Mouse (Mus musculus): ENCODE measurements around the gene Lrcol1.

Lrcol1 gene

GRCm38 (mm10) chr5:110344524-110344923, at the start of gene Lrcol1:
TSS of gene Lrcol1 (plus strand) at chr5:110344730.
- no peak for DNase-seq (ENCODE audit: low spot score in 2 of 2)

- no peak for DNase-seq (ENCODE audit: low spot score in 2 of 2)
Observed at GRCm38 (mm10) chr5:110296637-110297036, 47.9 kb upstream of the Lrcol1 start.

GRCm38 (mm10) chr5:110300591-110300990, 43.9 kb upstream of the Lrcol1 start:
- DNase-seq (ENCODE audit: low spot score in 2 of 2) = no peak

GRCm38 (mm10) chr5:110308861-110309260, 35.7 kb upstream of the Lrcol1 start:
- DNase-seq (ENCODE audit: low spot score in 2 of 2) = no peak

DNA sequence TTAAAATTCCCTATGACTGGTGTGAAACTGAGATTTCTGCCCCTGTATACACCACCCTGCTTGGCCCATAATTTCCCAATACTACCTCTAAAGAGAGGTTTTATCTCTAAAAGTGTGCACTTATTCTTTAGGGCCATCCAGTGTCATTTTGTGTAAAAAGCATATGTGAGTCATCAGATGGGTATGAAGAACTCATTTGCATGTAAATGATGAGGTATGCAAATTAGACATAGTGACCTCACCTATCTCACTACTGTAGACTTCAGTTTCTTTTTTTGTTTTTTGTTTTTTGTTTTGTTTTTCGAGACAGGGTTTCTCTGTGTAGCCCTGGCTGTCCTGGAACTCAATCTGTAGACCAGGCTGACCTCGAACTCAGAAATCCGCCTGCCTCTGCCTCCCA, 31.4 kb upstream of the Lrcol1 start:
- no peak for DNase-seq (ENCODE audit: low spot score in 2 of 2)

DNA sequence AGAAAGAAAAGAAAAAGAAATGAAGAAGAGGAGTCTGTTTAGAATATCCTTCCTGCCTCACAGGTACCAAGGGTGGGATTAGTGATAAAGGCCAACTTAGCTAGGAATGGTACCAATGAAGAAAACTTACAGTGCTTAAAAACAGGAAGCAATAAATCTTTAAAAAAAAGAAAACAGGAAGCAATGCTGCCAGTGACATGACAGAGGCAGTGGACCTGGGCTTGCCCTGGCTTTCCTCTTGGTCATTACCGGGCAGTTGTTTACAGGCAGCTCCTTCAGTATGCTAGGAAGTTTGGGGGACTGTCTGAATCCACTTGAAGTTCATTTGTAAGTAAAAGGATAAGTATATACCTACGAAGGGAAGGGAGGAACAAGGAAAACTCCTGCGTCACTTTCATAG, 14.0 kb upstream of the Lrcol1 start:
- DNase-seq (ENCODE audit: low spot score in 2 of 2) = no peak

- no peak for DNase-seq (ENCODE audit: low spot score in 2 of 2)
Observed at GRCm38 (mm10) chr5:110338792-110339191, 5.7 kb upstream of the Lrcol1 start.

DNA sequence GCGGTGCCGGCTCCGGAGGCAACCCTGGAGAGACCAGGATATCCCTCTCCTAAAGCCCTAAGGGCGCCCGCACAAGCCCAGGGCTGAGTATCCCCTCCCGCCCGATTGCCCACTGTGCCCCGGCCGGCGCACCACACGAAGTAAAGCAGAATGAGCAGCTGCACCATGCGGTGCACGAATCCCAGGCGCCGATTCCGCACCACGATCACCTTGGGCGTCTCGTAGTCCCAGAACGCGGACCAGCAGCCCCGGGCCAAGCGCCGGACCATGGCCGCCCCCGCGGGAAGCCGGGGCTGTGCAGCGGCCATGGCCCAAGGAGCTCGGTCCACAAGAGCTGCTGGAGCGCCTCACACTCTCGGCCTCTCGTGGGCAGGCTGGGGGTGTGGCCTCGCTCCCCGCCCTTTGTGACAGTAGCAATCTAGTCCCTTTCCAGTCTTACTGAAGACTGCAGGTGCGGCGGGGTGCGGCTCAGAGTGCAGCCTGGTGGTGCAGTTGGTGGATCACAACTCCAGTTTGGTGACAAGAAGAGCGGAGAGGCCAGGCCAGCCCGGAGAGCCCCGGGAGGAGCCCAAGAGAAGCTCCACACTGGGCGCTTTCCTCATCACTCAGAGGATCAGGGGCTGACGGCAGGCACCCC, 1.8 kb upstream of the Lrcol1 start, which contains the start of gene P2rx2:
Gene P2rx2, minus strand, starts transcription at position 565 of the 637 bp plus-strand sequence.
- no peak for DNase-seq (ENCODE audit: low spot score in 2 of 2)

GRCm38 (mm10) chr5:110345553-110345952, 1.0 kb downstream of the Lrcol1 start:
- DNase-seq (ENCODE audit: low spot score in 2 of 2) = no peak

DNA sequence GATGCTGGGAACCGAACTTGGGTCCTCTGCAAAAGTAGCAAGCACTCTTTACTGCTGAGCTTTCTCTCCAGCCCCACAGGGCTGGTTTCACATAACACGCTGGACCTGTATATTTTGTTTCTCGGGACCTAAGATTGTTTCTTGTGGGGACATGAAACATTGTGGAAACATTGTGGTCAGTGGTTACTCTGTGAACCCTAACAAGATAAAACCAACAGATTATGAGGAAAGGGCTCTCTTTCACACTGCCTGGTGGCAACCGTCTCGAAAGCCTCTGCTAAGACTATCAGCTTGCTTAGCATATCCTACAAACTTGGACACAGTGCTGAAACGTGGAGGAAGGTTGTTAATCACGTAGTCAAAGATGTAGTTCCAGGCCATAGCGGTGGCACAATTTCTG, 2.5 kb downstream of the Lrcol1 start:
- DNase-seq (ENCODE audit: low spot score in 2 of 2) = no peak

- peak in 1 of 2 experiments; percentile 44 for DNase-seq (ENCODE audit: low spot score in 2 of 2)
Observed at GRCm38 (mm10) chr5:110354716-110355115, 10.2 kb downstream of the Lrcol1 start.

DNA sequence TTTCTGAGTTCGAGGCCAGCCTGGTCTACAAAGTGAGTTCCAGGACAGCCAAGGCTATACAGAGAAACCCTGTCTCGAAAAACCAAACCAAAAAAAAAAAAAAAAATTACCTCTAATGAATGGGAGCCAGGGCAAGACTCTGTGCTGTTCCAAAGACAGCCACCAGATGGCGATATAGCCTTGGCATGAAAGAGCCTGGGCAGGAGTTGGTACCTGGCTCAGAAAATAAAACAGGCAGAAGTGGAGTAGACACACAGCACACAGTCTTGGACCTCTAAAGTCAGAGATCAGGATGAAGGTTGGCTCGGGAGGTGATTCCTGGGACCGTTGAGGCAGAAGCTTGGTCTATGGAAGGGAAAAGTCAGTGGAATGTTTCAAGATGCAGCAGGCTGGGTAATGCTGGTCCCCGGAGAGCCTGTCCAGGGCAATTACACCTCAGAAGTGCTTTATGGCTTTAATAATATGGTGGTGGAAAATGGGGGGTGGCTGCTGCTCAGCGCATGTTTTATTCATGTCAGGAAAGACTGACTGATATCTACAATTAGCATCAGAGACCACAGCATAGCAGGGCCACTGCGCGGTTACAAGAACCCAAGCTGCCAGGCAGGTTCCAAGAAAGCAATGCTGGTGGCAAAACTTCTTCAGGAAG, 13.1 kb downstream of the Lrcol1 start:
- DNase-seq (ENCODE audit: low spot score in 2 of 2) = peak; percentile 91 to 93

GRCm38 (mm10) chr5:110361465-110361864, 16.9 kb downstream of the Lrcol1 start:
- DNase-seq (ENCODE audit: low spot score in 2 of 2) = no peak

GRCm38 (mm10) chr5:110362813-110363178, 18.3 kb downstream of the Lrcol1 start:
- DNase-seq (ENCODE audit: low spot score in 2 of 2) = no peak

GRCm38 (mm10) chr5:110363179-110363821, 18.8 kb downstream of the Lrcol1 start:
- DNase-seq (ENCODE audit: low spot score in 2 of 2) = peak; percentile 65 to 79

- DNase-seq (ENCODE audit: low spot score in 2 of 2) = no peak
Observed at GRCm38 (mm10) chr5:110363822-110364545, 19.5 kb downstream of the Lrcol1 start.

GRCm38 (mm10) chr5:110376802-110377433, 32.4 kb downstream of the Lrcol1 start:
- peak; percentile 80 to 84 for DNase-seq (ENCODE audit: low spot score in 2 of 2)

- no peak for DNase-seq (ENCODE audit: low spot score in 2 of 2)
Observed at GRCm38 (mm10) chr5:110378181-110378583, 33.7 kb downstream of the Lrcol1 start.

DNA sequence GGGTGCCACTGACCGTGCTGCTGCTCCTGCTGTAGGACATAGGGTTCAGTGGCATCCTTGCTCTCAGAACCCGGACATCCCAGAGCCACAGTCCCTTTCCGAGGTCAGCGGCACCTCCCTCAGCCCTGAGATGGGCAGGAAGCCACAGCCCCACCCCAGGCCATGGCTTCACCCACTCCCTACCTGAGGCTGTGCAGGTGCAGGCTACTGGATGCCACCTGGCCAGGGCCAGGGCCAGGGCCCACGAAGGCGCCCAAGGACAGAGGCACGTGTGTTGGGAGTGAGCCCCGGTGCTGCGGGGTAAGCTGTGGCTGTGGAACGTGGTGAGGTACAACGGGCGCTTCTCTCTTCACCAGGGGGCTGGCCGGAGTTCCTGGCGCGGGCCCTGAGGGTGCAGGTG, 34.6 kb downstream of the Lrcol1 start:
- DNase-seq (ENCODE audit: low spot score in 2 of 2) = no peak

DNA sequence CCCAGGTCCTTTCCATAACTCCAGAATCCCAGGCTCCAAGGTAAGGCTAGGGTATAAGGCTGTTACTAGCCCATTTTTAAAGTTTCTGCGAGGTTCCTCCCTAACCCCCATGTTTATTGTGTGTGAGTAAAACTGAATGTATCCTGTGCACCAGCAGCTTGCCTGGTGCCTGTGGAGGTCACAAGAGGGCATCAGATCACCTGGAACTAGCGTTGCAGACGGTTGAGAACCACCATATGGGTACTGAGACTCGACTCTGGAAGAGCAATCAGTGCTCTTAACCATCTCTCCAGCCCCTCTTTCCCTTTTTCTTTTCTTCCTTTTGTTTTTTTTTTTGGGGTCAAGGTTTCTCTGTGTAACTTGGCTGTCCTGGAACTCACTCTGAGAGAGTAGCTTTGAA, 35.3 kb downstream of the Lrcol1 start:
- DNase-seq (ENCODE audit: low spot score in 2 of 2) = no peak

DNA sequence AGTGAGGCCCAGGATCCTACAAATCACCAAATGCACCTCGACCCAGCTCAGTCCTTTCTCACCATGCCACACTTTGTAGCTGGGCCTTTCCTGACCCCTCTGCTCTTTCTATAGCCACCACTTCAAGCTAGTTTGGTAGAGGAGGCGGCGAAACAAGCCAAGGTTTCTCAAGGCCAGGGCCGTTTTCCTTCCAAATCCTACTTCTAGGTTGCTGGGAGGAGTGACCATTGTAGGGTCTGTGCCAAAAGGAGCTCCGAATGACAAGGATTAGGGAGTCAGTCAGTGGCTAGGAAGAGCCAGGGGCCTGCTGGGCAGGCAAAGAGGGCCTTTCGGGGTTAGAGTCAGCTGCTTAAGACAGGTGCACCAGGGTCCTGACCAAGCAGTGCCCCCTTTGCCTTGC, 40.0 kb downstream of the Lrcol1 start:
- no peak for DNase-seq (ENCODE audit: low spot score in 2 of 2)

- no peak for DNase-seq (ENCODE audit: low spot score in 2 of 2)
Observed at GRCm38 (mm10) chr5:110385263-110385662, 40.7 kb downstream of the Lrcol1 start.
